Mouse (Mus musculus) heart, postnatal 0 days (tissue): ENCODE data around the gene Grin2a. TPM values are rescaled to one million over a fixed set of nuclear protein-coding genes. Genes with fewer than 3 reads are reported as not detected.

Source experiments
- ATAC-seq: fragments of 200-750 bp; cut with Nextera tagmentation; 2 replicates; pipeline ENCODE4 v1.8.0; 2017; ENCODE audit warnings: low read depth, moderate number of reproducible peaks, moderate library complexity; ENCODE audit not compliant: insufficient read depth
- DNase-seq: peaks from one replicate; pipeline ENCODE4 v3.0.0-alpha.2; 2016; ENCODE audit warnings: low spot score
- H3K27ac ChIP-seq: fragments of 300-500 bp; sonication (generic); 2 replicates; pipeline ENCODE4 v1.5.1; 2014; ENCODE audit warnings: low read depth, mild to moderate bottlenecking
- H3K27me3 ChIP-seq: fragments of 300-500 bp; sonication (generic); 2 replicates; pipeline ENCODE4 v1.6.1; 2014; ENCODE audit warnings: low read length, mixed read lengths; ENCODE audit not compliant: control insufficient read depth, insufficient read depth
- H3K36me3 ChIP-seq: fragments of 300-500 bp; sonication (generic); replicated peaks from 2 replicates; pipeline ENCODE4 v1.6.1; 2014; ENCODE audit warnings: low read length, mixed read lengths; ENCODE audit not compliant: control insufficient read depth, insufficient read depth
- H3K4me1 ChIP-seq: fragments of 300-500 bp; sonication (generic); 2 replicates; pipeline ENCODE4 v1.6.1; 2014; ENCODE audit warnings: antibody characterized with exemption; ENCODE audit not compliant: control insufficient read depth, insufficient read depth
- H3K4me2 ChIP-seq: fragments of 300-500 bp; sonication (generic); 2 replicates; pipeline ENCODE4 v1.6.1; 2014; ENCODE audit warnings: low read depth, mild to moderate bottlenecking, low read length, moderate library complexity
- H3K4me3 ChIP-seq: fragments of 300-500 bp; sonication (generic); 2 replicates; pipeline ENCODE4 v1.5.1; 2014; ENCODE audit warnings: low read depth, low read length
- H3K9ac ChIP-seq: fragments of 300-500 bp; sonication (generic); replicated peaks from 2 replicates; pipeline ENCODE4 v1.6.1; 2014; ENCODE audit warnings: low read depth, low read length, mixed read lengths
- H3K9me3 ChIP-seq: fragments of 300-500 bp; sonication (generic); replicated peaks from 2 replicates; pipeline ENCODE4 v1.6.1; 2016; ENCODE audit warnings: low read length; ENCODE audit not compliant: control insufficient read depth
- CTCF ChIP-seq: IDR thresholded peaks from 2 replicates; pipeline ENCODE4 v1.5.1; 2016; ENCODE audit warnings: antibody characterized with exemption, control low read depth, low read depth
- EP300 ChIP-seq: IDR thresholded peaks from 2 replicates; pipeline ENCODE4 v1.6.1; 2016; ENCODE audit warnings: antibody characterized with exemption, low read depth
- WGBS: fragments of 180-500 bp; shearing (Covaris S2); extraction: QIAGEN DNeasy Blood & Tissue Kit; methylation state at CpG from one replicate; pipeline ENCODE4 v1.1.7; 2014; 5-methylcytosine and 5-hydroxymethylcytosine counted together
- polyA plus RNA-seq: library from polyadenylated mRNA; unstranded; fragments of >200 nt; fragmentation: Nextera tagmentation; extraction: Ambion mirVana; gene quantifications from 2 replicates; pipeline ENCODE4 v1.2.1, GENCODE M21; 2015
- total RNA-seq: library from RNA; depleted of rRNA; stranded (reverse); fragments of >200 nt; gene quantifications from 2 replicates; pipeline ENCODE4 v1.2.3, GENCODE M21; 2014; ENCODE audit warnings: low replicate concordance

Gene Grin2a
- total and polyA plus RNA-seq, 2 experiments from 2014 or later: 0.15 to 0.38 TPM

DNA sequence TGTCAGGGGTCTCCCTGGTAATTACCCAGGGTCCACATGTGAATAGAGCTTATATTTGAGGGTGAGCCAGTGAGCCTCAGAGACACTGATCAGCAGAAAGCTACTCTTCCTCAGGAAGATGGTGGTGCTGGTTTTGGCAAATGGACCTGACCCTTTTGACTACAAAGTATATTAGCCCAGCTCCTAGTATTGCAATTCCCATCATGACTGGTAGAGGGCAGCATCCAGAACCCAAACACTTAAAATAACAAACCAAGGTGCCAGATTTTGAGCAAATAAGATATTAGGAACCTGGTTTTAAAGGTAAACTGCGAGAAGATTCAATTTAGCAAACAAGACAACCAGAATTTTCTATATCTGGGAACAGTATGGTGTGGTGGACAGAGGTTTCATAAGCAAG is 14.4 kb upstream of the Grin2a start:
- Histone ChIP-seq H3K4me1 (no peaks in the 10 kb centered on the region), H3K36me3 (no peaks in the 10 kb centered on the region), H3K4me3 (no peak overlapping the region), H3K4me2 (no peak overlapping the region), H3K27ac (no peak overlapping the region), H3K9ac (no peak overlapping the region), H3K27me3 (no peaks in the 10 kb centered on the region), H3K9me3 (0 out of 2 replicates have a peak, but pooled peaks cover 6% of the 10 kb centered on the region)
- no peak for TF ChIP-seq CTCF
- no peak for TF ChIP-seq EP300
- DNase-seq (no peak), ATAC-seq (no peak)
- 38% methylated on average over 1 of the region's 1 CpGs for WGBS

DNA sequence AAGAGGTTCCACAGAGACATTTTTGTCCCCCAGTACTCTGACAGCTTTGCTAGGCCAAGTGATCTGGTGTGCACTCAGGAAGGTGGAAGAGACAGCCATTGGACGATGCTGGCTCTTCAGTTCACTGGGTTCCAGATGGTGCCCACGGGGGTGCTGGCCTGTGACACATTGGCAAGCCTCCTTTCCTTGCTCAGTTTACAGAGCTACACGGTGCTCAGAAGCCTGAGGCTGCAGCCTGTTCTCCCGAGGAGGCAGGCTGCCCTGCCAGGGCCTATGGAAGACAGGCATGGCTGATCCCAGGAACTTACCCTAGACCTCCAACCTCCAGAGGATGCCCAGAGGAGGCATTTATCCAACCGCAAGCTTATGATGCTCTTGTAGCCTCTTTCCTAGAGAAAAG is 10.2 kb upstream of the Grin2a start:
- no peak overlapping the region for H3K4me3 ChIP-seq
- DNase-seq: no peak
- TF ChIP-seq EP300 (no peak), CTCF (no peak)
- WGBS: 73% methylated on average over 5 of the region's 5 CpGs
- no peaks in the 10 kb centered on the region for H3K27me3 ChIP-seq
- H3K27ac ChIP-seq: no peak overlapping the region
- H3K36me3 ChIP-seq: no peaks in the 10 kb centered on the region
- no peak overlapping the region for H3K9ac ChIP-seq
- H3K4me1 ChIP-seq: no peaks in the 10 kb centered on the region
- ATAC-seq: no peak
- no peaks in the 10 kb centered on the region for H3K9me3 ChIP-seq
- H3K4me2 ChIP-seq: no peak overlapping the region

DNA sequence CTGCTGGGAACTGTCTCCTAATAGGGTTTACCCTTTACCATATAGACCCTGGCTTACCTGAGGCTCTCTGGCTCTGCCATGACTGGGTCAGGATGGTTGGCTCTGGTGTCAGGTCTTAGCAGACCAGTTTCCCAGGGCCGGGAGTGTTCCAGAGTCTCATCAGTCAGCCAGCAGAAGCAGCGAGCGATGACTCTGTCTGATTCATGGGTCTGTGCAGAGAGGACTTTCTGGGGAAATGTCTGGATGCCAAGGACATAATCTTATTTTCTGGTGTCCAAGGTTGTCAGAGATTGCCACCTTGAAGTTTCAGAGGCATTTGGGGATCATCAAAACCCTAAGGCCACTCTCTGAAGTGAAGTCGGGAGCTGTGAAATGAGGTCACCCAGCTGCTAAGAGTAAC is 8.7 kb upstream of the Grin2a start:
- Histone ChIP-seq H3K27ac (no peak overlapping the region), H3K4me3 (no peak overlapping the region), H3K4me2 (no peak overlapping the region), H3K27me3 (no peaks in the 10 kb centered on the region), H3K9me3 (no peaks in the 10 kb centered on the region), H3K4me1 (no peaks in the 10 kb centered on the region), H3K36me3 (no peaks in the 10 kb centered on the region), H3K9ac (no peak overlapping the region)
- DNase-seq (no peak), ATAC-seq (no peak)
- TF ChIP-seq EP300 (no peak), CTCF (no peak)
- whole genome bisulfite sequencing: 76% methylated on average over 4 of the region's 4 CpGs

DNA sequence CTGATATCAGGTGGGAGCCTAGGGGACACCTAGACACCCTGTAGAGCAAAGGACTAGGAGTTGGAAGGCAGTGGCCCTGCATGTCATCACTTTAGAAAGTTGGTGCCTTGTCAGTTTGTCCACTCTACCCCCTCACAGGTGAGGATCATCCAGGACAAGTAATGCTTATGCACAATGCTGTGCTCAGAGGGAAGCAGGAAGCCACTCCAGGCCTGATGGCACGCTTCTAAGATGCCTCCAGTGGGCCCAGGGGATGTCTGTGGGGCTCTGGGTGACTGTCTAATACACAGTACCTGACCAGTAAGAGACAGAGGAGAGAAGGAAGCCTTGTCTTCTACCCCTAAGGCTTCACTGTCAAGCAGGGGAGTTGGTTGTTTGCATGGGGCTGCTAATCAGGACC is 7.6 kb upstream of the Grin2a start:
- DNase-seq (no peak), ATAC-seq (no peak)
- H3K4me2 ChIP-seq: no peak overlapping the region
- H3K27me3 ChIP-seq: no peaks in the 10 kb centered on the region
- H3K27ac ChIP-seq: no peak overlapping the region
- no peaks in the 10 kb centered on the region for H3K9me3 ChIP-seq
- WGBS: 36% methylated on average over 1 of the region's 1 CpGs
- H3K36me3 ChIP-seq: no peaks in the 10 kb centered on the region
- no peak overlapping the region for H3K4me3 ChIP-seq
- no peak overlapping the region for H3K9ac ChIP-seq
- no peak for TF ChIP-seq CTCF
- TF ChIP-seq EP300: no peak
- no peaks in the 10 kb centered on the region for H3K4me1 ChIP-seq

DNA sequence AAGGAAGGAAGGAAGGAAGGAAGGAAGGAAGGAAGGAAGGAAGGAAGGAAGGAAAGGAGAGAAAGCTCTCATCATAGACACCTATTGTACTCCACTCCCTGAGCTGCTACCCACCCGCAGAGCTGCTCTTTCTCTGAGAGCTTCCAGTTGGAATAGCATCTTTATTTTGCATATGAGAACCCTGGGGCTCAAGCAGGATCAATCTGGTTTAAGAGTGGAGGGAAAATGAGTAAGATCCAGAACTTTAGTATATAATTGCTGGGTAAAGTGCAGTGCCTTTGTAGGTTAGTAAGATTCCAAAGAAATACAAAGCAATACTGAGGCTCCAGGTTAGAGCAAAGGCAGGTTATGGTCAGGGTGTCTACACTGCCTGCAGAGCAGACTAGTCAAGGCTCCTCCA is 6.2 kb upstream of the Grin2a start:
- Histone ChIP-seq H3K4me3 (no peak overlapping the region), H3K4me1 (no peaks in the 10 kb centered on the region), H3K9ac (no peak overlapping the region), H3K4me2 (no peak overlapping the region), H3K27me3 (0 out of 2 replicates have a peak, but pooled peaks cover 5% of the 10 kb centered on the region), H3K27ac (no peak overlapping the region), H3K36me3 (no peaks in the 10 kb centered on the region), H3K9me3 (no peaks in the 10 kb centered on the region)
- ATAC-seq (no peak), DNase-seq (no peak)
- WGBS: 32% methylated on average over 1 of the region's 1 CpGs
- TF ChIP-seq EP300 (no peak), CTCF (no peak)

DNA sequence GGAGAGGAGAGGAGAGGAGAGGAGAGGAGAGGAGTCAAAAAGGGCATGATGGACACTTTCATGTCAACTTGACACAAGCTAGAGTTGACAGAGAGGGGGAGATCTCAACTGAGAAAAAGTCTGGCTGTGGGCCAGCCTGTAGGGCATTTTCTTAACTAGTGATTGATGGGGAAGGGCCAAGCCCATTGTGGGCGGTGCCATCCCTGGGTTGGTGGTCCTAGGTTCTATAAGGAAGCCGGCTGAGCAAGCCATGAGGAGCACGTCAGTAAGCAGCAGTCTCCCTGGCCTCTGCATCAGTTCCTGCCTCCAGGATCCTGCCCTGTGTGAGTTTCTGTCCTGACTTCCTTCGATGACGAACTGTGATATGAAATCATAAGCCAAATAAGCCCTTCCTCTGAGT is 4.6 kb upstream of the Grin2a start:
- no peaks in the 10 kb centered on the region for H3K4me1 ChIP-seq
- no peak for DNase-seq
- H3K4me2 ChIP-seq: no peak overlapping the region
- no peaks in the 10 kb centered on the region for H3K36me3 ChIP-seq
- H3K9ac ChIP-seq: no peak overlapping the region
- H3K27me3 ChIP-seq: peaks cover 21% of the 10 kb centered on the region
- no peak for ATAC-seq
- no peak for TF ChIP-seq CTCF
- TF ChIP-seq EP300: no peak
- H3K4me3 ChIP-seq: no peak overlapping the region
- H3K27ac ChIP-seq: no peak overlapping the region
- WGBS: 61% methylated on average over 5 of the region's 5 CpGs
- no peaks in the 10 kb centered on the region for H3K9me3 ChIP-seq
